Mouse (Mus musculus) ovary, adult 18-20 months (tissue): ENCODE results near the gene Azi2.

Source experiments
- DNase-seq: peaks from one replicate; pipeline ENCODE4 v3.0.0; 2022; ENCODE audit warnings: low spot score, mixed read lengths

Azi2 gene

DNA sequence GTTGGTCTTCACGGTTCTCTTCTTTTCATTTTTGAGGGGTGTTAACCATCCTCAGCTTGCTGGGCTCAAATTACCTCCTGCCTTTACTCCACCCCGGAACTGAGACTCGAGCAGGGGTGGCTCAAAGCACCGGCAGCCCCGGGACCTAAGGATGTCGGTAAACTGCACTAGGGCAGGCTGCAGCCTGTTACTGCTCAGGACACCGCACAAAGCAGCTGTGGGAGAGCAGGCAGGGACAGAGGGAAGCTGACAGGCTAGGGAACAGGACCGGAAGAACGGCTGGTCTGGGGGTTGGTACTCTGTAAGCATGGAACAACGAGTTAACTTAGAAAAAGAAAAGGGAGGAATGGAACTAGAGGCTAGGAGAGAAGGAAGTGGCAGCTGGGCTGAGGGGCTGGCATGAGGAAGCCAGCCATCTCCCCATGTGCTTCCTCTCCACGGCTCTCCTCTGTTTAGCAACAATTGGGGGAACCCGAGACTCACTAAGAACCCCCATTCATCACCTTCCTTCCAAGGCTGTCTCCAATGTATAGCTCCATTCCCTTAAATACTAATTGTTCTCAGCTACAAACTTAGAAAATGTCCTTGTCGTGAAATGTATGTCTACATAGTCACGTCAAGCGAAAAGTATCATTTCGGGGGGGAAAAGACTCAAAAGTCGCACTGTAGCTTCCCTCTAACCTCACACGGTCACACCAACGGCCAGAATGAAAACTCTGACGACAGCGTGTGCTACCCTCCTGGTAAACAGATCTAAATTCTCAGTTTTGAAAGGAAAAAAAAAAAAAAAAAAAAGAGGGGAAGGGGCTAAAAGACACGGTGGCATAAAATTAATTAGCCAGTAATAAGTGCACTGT lies 42.5 kb downstream of the Azi2 start:
- no peak for DNase-seq

GRCm38 (mm10) chr9:118083834-118084233 lies 43.5 kb downstream of the Azi2 start:
- no peak for DNase-seq

DNA sequence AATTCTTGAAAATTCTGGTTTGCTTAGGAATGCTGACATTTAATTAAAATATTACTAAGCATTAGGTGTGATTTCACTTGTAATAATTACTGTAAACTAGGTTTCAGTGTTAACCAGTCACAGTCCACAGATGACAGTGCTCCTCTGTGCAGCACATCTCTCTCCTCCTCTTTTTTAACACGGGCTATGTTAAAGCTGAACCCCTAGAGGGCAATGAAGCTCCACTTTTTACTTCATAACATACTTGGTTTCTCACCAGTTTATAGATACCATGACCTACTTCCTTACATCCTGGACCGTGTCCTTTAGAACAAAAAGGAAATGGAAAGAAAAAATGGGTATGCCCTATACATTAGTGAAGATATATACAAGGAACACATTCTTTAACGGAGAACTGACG lies 59.1 kb downstream of the Azi2 start:
- no peak for DNase-seq

GRCm38 (mm10) chr9:118100484-118100883 lies 60.2 kb downstream of the Azi2 start:
- DNase-seq: no peak

DNA sequence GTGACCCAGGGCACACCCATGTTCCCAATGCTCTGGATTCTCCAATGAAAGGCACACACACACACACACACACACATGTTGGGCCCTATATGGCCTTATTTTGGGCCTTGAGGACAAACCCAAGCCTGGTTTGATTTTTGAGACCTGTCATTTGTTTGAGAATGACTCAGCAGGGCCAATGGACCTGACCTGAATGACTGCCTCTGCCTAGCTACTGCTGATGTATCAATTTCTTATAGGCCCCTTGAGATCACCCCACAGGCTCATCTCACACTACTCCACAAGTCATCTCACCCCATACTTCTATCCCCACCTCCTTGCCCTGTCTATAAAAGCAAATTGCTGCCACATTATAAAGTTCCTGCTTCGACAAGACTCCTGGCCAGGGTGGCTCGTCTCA lies 61.5 kb downstream of the Azi2 start:
- no peak for DNase-seq

GRCm38 (mm10) chr9:118108527-118109011 lies 68.3 kb downstream of the Azi2 start:
- DNase-seq: no peak

DNA sequence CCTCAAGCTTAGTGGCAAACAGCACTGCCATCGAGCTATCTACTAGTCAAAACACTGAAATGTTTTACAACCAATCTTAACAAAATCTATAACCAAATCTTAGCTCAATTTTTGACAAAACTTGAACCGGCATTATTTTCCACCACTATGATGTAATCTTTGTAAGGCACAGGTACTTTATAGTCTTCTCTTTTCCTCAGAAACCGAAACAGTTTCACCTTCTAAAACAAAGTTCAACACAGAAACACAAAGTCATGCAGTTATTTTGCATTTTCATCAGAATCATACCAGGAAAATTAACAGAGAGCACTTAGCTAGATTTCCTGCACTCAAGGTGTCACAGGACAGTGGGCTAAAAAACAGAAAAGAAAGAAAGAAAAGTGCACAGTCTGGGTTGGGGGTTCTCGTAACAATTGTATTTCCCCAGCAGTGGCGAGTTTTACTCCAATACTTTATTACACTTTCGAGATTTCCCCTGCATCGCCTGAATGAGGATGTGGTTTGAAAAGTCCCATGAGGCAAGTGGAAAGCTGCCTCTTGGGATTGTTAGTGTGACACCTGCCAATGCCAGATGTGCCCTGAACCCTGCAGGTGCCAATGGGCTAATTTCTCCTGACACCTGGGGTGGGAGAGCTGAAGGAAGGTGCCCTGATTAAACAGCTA lies 69.5 kb downstream of the Azi2 start:
- DNase-seq: no peak

- DNase-seq: no peak
Observed at GRCm38 (mm10) chr9:118110360-118110710, 70.0 kb downstream of the Azi2 start.
